Mouse (Mus musculus): ENCODE data around the gene Trp73.

The Trp73 gene

DNA sequence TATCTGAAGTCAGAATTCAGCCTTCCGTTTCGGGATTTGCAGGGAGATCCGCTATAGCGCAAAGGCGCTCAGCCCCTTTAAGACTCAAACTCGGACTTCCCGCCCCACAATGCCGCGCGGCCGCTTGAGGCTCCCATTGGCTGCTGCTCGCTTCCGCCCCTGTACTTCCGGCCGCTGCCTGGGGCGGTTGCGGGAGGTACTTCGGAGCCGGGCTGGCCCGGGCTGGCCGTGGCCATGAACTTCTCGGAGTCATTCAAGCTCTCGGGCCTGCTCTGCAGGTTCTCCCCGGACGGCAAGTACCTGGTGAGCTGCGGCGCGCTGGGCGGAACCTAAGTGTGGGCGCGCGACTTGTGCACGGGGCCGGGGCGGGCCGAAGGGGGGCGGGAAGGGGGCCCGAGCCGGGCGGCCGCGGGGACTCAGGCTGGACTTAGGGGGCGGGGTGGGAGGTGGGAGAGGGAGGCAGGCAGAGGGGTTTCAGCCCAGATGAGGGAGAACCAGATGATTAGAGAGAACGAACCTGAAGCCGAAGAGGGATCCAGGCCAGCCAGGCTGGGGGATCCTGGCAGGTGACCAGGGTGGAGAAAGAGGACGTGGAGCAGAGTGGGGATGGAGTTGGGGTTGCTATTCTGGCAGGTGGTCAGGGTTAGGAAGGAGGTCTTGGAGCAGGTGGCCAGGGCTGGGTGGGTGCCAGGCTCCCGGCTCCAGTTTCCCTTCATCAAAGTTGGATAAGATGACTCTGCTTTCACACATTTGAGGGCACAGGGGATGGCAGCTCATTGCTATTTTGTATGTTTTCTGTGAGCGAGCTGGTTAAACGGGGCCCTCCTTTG lies 2.4 kb upstream of the Trp73 start, which contains the start of gene Wrap73:
TSS of gene Wrap73 (plus strand) at position 162 of the 830 bp plus-strand sequence.
- DNase-seq = peak; percentile 94

DNA sequence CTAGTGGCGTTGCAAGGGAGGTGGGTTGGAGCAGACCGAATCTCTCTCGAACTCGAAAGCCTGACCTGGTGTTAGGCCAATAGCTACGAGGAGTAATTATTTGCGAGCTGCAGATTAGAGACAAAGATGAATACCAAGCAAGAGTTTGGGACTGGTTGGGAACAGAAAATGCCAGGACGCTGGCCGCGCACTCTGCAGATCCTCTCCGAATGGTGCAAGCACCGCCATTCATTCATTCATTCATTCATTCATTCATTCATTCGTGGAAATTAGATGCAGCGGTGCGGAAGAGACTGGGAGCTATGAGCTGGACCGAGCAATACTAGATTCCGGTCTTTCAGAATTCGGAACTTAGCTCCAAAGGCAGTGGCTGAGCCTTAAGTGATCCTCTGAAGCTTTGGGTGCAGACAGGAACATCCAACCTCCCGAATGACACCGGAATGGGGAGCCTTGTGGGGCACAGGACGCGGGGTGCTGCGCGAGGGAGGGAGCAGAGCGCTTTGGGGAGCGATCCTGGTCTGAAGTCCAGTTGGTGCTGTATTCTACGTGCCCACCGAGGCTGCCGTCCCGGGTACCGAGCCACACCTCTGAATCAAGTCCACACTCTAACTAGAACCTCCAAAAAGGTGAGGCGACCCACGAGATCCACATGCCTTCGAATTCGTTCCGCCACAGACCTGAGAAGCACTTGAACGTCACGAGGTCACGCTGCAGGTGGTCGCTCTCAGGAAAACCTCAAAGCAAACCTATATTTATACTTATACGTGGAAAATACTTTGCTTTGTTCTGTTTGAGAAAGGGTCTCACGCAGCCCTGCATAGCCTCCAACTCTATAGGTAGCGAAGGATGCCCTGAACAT lies 1.2 kb upstream of the Trp73 start:
- DNase-seq = no peak

GRCm38 (mm10) chr4:154140213-154141008 lies 403 bp upstream of the Trp73 start:
- no peak for DNase-seq

DNA sequence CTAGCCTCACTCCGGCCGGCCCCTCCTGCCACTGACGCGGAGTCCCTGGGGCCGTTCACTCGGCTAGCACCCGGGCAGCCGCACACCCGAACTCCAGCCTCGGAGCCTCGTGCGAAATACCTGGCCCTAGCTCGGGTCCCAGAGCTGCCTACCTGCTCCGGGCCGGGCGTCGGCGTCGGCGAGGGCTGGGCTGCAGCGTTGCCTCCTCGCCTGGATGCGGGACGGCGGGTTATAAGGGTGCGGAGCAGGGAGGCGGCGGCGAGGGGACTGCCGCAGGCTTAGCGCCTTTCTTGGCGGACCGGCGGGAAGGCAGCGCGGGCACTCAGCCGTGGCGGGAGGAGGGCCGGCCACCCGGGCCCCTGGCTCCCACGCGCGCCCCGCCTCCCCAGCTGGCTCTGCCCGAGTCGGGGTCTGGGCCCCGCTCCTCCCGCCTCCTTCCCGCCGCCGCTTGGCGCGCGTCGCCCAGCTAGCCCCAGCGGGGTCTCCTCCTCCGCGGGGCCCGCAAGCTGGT lies 282 bp downstream of the Trp73 start:
- peak; percentile 41 for DNase-seq

GRCm38 (mm10) chr4:154137139-154137538 lies 2.9 kb downstream of the Trp73 start:
- no peak for DNase-seq

DNA sequence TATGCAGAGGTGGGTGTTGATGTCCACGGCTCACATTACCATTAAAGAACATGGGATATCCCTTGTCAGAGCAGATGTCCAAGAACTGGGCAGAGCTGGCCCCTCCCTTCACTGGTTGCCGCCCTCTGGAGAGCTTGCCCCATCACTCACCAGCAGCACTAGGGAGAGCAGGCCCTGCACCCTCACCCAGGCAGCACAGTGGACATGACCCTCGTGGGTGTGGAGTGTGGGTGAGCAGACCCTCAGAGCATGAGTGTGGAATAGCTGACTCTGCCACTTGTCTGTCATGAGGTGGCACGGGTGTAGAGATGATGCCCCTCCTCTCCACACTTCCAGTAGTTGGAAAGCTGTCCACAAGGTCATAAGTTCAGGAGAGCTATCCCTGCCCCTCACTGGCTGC lies 5.2 kb downstream of the Trp73 start:
- no peak for DNase-seq

GRCm38 (mm10) chr4:154131894-154132293 lies 8.1 kb downstream of the Trp73 start:
- DNase-seq = no peak

GRCm38 (mm10) chr4:154129950-154130349 lies 10.1 kb downstream of the Trp73 start:
- DNase-seq = no peak

GRCm38 (mm10) chr4:154127273-154127672 lies 12.7 kb downstream of the Trp73 start:
- no peak for DNase-seq

DNA sequence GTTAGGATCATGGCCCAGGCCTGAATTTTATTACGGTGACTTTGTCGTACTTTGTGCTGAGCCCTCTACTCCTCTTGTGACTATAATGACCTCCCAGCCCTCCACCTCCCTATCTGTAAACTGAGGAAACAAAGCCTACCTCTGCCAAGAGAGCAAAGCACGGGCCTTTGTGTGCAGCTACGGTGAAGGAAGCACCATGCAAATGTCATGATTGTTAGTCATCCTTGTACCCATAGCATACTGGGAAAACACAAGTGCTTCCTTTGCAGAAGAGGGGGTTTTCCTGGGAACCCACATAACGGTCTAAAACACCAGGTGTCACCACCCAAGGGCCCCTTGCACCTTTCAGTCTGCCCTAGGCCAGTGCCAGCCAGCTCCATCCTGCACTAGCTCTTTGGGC lies 14.8 kb downstream of the Trp73 start:
- DNase-seq = no peak

DNA sequence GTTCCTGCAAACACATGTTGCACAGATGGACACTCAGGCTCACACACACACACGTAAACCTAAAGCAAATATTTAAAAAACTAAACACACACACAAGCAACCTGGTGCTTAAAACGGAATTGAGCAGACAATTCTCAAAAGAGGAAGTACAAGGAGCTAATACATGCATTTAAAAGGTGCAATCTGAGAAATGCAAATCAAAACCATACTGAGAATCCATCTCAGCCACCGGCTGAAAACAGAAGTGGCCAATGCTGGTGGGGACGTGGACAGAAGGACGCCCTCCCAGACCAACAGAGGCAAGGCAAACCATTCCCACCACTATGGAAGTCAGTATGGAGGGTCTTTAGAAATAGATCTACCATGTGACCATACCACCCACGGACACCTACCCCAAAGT lies 16.5 kb downstream of the Trp73 start:
- DNase-seq = no peak

DNA sequence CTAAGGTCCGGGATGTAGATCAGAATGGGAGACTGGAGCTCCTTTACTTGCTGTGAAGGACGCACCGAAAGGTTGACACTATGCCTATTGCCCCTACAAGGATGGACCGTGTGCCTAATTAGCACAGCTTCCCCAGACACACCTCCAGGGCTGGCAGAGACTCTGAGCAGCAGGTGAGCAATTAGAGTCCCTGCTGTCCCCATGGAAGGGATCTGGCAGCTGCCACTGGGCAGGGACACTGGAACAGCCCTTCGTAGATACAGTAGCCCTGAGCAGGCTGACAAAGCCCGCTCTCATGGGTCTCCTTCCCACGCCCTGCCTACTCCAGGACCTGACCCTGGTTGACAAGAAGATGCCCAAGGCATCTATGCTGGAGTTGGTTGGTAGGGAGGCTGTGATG lies 17.6 kb downstream of the Trp73 start:
- no peak for DNase-seq

GRCm38 (mm10) chr4:154121800-154122199 lies 18.2 kb downstream of the Trp73 start:
- no peak for DNase-seq

- DNase-seq = no peak
These were observed 20.8 kb downstream of the Trp73 start for GRCm38 (mm10) chr4:154119208-154119607.

DNA sequence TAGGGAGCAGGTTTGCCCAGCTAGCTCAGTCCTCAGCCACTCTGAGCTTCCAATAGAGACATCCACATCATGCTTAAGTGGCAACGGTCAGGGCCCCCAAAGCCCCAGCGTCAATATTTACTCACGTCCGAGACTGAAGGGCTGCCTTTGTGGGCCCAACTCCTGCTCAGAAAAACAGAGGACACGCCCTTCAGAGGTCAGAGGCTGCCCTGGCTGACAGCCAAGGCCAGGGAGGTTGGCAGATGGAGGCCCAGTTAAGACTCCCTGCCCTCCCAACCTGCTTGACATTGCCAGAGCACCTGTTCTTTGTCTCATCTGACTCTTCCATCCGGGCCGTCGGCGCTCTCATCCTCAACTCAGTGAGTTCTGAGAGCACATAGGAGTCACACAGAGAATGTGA lies 21.2 kb downstream of the Trp73 start:
- no peak for DNase-seq

DNA sequence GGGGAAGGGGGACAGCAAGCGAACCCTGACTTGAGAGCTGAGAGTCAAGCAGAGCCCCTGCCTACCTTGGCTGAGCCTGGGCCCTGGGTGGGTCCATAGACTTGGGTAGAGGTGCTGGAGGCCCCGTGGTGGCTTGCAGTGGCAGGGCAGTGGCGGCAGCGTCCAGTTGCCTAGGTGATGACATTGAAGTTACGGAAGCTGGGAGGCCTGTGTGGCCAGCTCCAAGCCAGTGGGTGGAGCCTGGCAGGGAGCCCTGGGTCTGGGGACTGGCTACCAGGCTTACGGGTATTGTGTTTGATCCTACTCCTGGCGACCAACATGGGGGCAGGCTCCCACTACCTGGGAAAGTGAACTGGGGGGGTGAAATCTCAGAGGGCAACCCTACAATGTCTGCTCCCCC lies 23.6 kb downstream of the Trp73 start:
- DNase-seq = peak; percentile 12

DNA sequence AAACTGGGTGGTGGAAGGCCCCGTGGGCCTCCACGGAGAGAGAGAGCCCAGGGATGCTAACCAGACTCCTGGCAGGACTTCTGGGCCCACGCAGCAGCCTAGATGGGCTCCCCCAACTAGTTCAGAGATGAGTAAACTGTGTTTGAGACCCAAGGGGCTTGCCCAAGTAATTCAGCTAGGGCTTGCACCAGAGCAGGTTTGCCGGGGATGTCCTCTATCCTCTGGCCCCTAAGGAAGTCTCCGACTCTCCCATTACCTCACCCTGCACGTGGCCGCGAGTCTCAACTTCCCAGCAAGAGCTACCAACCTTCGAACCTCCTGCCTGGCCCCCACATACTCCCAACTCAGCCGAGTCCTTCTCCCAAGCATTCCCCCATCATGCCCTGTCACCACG lies 30.2 kb downstream of the Trp73 start:
- no peak for DNase-seq

DNA sequence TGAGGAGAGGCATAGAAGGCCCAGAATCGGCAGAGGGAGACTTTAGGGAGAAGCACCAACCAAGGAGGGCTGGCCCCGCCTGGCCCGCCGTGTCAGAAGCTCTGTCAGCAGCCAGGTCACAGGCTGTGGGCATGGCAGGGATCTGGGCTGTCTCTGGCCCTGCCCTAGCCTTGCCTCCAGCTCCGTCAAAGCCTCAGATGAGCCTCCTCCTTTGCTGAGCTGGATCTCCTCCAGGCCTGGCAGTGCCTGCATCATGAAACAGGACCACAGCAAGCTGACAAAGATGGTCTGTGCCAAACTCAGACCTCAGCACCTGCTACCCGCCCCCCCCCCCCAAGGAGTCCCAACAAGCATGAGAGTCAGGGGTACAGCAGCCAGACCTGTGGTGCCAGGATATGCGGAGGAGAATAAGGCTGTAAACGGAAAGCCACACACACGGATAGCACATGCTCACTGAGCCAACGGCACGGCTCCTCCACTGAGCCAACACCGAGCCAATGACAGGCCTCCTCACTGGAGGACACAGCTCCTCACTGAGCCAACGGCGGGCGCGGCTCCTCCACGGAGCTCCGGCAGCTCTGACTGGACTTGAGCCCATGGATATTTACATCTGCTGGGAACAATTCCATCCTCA lies 30.7 kb downstream of the Trp73 start:
- DNase-seq = no peak

DNA sequence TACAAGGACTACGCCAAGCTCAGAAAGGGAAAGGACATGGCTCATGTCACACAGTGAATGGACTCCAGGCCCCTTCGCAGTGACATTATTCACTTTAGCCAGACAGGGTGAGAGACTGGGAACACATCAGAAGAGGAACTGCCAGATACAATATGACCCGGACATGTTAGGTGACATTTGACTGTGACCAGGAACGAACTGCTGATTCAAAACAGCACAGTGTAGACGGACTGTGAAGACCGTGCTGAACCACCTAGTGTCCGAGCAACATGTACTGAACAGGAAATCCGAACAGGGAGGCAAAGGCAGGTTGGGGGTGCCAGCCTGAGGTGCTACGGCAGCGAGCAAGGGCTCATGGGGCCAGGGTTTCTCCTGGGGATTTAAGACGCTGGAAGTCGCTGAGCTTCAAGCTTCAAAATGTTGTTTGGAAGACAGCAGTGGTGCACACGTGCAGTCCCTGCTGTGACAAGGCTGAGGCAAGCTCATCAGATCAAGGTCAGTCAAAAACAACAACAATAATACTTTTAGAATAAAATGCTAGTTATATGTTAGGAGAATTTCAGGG lies 33.4 kb downstream of the Trp73 start:
- no peak for DNase-seq

DNA sequence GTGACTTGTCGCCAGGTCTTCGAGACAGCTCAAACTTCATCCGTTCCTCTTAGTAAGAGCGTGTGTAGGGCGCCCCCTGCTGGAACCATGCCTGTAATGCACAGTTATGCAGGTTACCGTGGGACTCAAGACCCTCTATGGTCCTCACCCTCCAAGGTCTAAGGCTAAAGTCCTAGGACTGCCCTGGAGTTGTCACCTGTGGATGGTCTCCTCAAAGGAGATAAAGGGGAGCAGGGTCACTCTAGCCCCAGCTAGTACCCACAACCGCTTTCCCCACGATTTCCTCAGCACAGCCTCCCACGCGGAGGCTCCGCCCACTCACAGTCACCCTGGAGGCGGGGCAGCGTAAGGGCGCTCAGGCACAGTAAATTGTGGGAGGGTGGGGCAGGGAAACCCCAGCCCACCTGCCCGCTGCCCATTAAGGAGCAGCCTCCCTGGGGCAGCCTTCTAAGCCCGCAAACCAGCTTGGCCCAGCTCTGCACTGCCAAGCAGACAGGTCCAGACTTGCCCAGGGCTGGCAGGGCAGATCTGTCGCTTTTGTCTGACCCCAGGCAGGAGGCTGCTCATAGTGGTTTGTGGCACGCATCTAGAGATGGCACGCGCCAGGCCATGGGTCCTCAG lies 34.5 kb downstream of the Trp73 start:
- peak; percentile 60 for DNase-seq

DNA sequence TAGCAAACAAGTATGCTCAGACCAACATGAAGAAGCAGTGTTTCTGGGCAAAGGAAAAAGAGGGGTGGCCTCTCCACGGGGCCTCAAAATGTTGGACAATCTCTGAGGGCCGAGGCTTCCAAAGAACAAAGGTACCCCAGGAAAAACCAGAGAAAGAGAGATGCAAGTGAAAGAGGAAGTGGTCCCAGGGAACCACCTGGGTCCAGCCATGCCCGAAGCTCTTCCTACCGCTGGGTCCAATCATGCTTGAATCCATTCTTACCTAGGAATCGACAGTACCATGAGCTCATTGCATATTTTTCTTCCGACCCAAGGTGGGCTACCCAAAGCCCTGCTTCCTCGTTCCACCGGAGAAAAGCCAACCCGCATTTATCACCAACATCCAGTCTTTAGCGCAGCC lies 36.1 kb downstream of the Trp73 start:
- DNase-seq = no peak

DNA sequence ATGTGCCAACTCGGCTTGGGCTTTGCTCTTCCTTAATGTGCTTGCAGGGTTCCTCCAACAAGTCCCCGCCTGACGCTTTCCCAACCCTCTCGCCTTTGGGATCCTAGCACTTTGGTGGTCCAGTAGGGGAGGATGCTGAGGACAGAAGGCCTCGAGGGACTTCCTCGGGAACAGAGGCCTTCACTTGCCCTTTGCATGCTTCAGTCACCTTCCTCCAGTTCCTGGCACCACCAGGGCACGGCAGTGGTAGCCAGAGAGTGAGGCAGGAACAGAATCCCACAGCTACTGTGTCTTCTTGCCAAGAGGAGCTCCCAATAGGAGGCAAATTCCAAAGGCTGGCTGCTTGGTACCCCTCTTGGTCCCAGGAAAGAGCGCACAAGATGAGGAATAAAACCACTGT lies 36.6 kb downstream of the Trp73 start:
- no peak for DNase-seq
